ENCODE assay signal across 1 mouse cellular context in the genomic region with DNA sequence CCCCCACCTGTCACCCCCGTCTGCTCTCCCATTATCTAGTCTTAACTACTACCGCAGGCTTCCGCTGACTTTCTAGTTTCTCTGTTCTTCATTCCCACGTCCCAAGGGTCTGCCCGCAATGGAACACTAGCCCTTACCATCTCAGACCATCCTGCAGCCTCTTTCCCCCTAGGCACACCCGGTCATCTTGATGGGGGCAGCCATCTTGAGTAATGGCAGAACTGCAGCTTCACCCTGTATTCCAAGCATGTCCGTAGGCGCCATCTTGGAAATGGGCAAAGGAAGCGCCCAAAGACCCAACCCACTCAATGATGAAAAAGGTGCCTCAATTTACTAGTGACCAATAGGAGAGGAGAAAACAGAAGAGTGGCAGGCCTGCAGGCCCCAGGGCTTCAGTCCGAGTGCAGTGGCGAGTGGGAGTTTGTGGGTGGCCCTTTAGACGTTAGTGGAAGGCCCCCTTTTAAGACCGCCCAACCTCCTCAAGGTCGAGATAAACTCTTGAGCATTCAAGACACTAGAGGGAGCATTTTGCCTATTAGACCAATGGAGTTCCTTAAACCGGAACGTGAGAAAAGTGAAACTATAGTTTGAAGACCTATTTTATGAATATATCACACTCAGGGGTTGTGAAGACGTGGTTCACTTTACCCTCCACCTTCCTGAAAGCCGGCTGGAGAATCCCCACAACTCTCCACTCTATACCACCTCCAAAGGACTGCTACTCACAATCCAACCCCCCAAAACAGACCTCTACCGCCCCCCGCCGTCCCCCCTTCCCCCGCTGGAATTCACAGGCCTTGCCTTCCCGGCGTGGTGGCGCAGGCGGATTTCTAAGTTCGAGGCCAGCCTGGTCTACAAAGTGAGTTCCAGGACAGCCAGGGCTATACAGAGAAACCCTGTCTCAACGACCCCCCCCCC.
A peak's percentile ranks its signal among the peaks of the same experiment; 100 is the strongest.
TF ChIP-seq lines count a peak whose summit lies in the region.

Gene Tomm40l (minus strand): TSS at position 277 of the 918 bp plus-strand sequence.

TF ChIP-seq in MEL, 35 proteins besides CTCF, POLR2A, EP300 and RAD21 (continued from another document):
- TF ChIP-seq MEF2A (IDR thresholded peaks at IDR 0.05; ENCODE audit: extremely low read depth, insufficient replicate concordance, low read depth, low read length, poor library complexity, severe bottlenecking), result no peak
- TF ChIP-seq RCOR1 (IDR thresholded peaks at IDR 0.05; ENCODE audit: low read depth, low read length), result peak; percentile 86
- peak; percentile 94 for TF ChIP-seq CHD1 (IDR thresholded peaks at IDR 0.05; ENCODE audit: low read depth, low read length)
- TF ChIP-seq ETS1 (IDR thresholded peaks at IDR 0.05; ENCODE audit: low read depth, low read length), result peak; percentile 66; the same call in 1 of the 2 replicates
- 0 out of 2 replicates have a peak, but pooled peaks have one; percentile 11 for TF ChIP-seq USF1 (IDR thresholded peaks at IDR 0.05; ENCODE audit: low read depth, low read length)
- peak; percentile 31; the same call in 1 of the 2 replicates for TF ChIP-seq ZC3H11A (IDR thresholded peaks at IDR 0.05; ENCODE audit: low read depth, low read length)
- TF ChIP-seq MXI1 (IDR thresholded peaks at IDR 0.05; ENCODE audit: low read depth, low read length), result peak; percentile 93
- TF ChIP-seq TAL1 (IDR thresholded peaks at IDR 0.05; ENCODE audit: low read length), result no peak
- no peak for TF ChIP-seq POLR2AphosphoS5 (IDR thresholded peaks at IDR 0.05; ENCODE audit: borderline replicate concordance, low read depth, low read length)
- no peak for TF ChIP-seq MAX (IDR thresholded peaks at IDR 0.05; ENCODE audit: low read length)
- TF ChIP-seq ZKSCAN1 (IDR thresholded peaks at IDR 0.05; ENCODE audit: low read depth, low read length), result no peak
- peak; percentile 72 for TF ChIP-seq MAZ (IDR thresholded peaks at IDR 0.05; ENCODE audit: low read depth, low read length)
- TF ChIP-seq NRF1 (IDR thresholded peaks at IDR 0.05; ENCODE audit: insufficient read depth, low read depth, low read length, poor library complexity, severe bottlenecking), result peak; percentile 65
- TF ChIP-seq MYC (IDR thresholded peaks at IDR 0.05; ENCODE audit: low read depth, low read length), result peak; percentile 81
- TF ChIP-seq MYB (IDR thresholded peaks at IDR 0.05; ENCODE audit: low read depth, low read length), result no peak
- peak; percentile 51; the same call in 1 of the 2 replicates for TF ChIP-seq POLR2AphosphoS2 (IDR thresholded peaks at IDR 0.05; ENCODE audit: low read length)
- peak; percentile 55 for TF ChIP-seq NELFE (IDR thresholded peaks at IDR 0.05; ENCODE audit: low read depth, low read length)
